Mouse (Mus musculus): Measurements from ENCODE around the gene Ifna13.

The Ifna13 gene

DNA sequence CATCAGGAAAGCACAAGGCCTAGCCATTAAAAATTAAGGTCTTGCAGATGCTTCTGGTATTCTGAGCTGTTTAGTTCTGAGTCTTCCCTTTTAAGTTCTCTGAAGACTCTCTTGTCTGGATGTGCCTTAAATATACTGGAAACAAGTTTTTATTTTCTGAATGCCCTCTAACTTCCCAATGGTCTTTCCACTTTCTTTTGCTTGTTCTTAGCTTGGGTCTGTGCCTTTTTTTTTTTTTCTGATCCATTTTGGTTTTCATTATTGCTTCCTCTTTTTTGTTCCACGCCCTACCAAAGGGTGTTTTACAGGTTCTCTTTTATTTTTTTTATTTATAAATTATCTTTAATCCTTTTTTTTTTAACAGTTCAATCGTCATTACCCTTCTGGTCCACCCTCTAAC is at the start of gene Ifna13:
Gene Ifna13, minus strand, starts transcription at position 101 of the 400 bp plus-strand sequence.
- no peak for DNase-seq

DNA sequence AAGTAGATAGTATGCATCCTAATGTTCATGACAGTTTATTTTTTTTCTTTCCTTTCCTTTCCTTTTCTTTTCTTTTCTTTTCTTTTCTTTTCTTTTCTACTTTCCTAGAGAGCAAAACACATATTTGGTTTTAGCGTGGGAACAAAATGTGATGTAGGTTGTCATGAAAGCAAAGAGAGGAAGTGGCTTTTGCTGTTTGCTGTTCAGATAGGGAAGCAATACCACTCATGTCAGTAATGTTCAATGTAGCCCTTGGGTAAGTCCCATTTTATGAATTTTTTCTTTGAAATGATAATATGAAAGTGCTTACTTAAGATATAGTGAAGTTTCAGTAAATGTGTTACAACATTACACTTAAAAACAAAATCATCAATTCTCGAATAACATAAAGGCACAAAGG is 49.1 kb upstream of the Ifna13 start:
- DNase-seq, result no peak

DNA sequence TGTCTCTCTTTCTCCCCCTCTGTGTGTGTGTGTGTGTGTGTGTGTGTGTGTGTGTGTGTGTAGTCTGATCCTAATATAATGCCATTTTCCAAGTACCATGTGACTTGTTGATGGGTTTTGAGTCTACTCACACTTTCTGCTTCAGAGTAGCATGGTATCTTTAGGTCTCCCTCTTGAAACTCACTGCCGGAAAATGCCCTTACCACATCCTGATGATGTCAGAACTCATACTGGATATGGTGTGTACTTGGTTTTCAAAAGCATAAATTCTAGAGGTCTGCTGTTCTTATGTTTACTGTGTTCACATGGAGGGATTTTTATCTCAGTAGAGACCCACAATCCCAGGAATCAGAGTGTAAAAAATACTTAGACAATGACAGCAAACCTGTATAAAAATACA is 48.3 kb upstream of the Ifna13 start:
- no peak for DNase-seq

GRCm38 (mm10) chr4:88691259-88691658 is 47.0 kb upstream of the Ifna13 start, which contains the start of gene Ifnab:
Gene Ifnab (minus strand): TSS chr4:88691359.
- DNase-seq, result no peak

DNA sequence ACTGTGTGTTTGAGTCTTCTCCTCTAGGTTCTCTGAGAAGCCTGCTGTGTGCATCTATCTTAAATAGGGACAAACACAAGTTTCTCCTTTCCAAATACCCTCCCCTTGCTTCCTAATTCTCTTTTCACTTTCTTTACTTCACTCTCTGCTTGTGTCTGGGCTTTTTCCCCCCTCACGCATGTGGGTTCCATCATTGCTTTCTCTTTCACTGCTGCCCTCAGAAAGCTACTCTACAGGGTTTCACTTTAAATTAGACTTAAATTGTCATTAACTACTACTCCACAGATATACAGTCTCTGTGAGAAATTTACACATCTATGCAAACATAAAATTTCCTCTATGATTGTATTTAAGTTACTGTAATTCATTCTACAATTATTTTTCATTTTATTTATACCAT is 39.6 kb upstream of the Ifna13 start, which contains the start of gene Ifna2:
Gene Ifna2, minus strand, starts transcription at position 101 of the 400 bp plus-strand sequence.
- no peak for DNase-seq

DNA sequence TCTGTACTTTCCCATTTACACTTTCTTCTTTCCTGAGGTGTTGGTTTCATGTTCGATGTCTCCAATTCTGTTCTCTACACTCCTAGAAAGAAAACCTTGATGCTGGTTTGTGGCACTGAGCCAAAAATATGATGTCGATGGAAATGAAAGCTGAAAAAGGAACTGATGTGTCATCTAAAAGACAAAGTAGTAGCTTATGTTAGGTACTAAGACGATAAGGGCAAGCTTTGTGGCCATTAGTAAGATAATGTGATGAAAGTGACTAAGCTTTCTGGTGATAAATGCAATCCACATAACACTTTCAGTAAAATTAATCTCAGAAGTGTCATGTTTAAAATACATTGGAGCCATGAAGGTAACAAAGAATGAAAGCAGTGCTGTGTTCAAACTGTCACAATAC is 37.1 kb upstream of the Ifna13 start:
- no peak for DNase-seq

DNA sequence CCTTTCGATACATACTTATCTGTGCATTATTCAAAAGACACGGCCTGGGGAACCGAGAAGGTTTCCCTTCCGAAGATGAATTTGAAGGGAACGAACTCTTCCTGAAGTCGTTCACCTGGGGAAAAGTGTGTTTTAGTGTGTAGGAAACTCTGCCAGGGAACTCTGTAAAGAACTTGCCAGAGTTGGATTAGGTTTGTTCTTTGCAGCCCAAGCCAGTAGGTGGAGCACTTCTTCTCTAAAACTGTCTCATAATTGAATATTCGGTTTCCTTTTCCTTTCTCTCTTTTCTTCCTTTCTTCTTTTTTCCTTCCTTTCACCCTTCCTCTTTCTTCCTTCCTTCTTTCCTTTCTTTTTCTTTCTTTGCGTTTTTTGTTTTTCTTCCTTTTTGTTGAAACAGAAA is 36.1 kb upstream of the Ifna13 start:
- peak in 1 of 2 experiments; percentile 29 for DNase-seq

GRCm38 (mm10) chr4:88676824-88677223 is 32.6 kb upstream of the Ifna13 start, which contains the start of gene Ifna16:
Gene Ifna16 (minus strand): TSS chr4:88676924.
- DNase-seq, result no peak

DNA sequence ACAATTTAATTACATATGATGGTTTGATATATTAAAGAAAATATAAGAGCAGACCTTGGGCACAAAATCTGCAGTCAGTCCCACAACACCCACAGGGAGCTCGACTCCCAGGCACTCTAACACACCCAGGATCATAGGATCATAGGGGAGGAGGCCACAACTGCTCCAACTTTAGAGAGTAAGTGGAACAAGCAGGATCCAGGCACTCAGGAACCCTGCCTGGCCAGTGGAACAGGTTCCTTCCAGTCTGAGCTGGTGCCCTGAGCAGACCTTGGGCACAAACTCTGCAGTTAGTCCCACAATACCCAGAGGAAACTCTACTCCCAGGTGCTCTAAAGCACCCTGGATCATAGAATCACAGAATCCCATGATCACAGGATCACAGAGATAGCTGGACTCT is 11.2 kb upstream of the Ifna13 start:
- no peak for DNase-seq

GRCm38 (mm10) chr4:88653644-88654043 is 9.4 kb upstream of the Ifna13 start:
- DNase-seq, result no peak

DNA sequence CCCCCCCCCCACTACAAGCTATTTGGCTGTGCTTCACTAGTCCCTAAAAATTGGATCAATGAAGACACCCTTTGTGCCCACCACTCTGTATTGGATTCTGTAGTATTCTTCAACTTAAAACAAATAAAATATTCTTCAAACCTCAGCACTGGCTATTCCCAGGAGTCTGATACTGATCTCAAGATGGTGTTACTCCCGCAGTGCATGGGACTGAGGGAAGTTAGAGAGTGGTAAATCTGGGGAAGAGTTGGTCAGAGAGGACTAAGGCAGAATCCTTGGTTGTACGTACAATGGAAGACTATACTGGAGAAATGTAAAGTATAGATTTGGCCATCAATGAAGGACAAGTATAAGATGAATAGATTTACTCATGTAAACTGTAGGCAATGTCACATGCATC is 1.7 kb downstream of the Ifna13 start:
- no peak for DNase-seq

DNA sequence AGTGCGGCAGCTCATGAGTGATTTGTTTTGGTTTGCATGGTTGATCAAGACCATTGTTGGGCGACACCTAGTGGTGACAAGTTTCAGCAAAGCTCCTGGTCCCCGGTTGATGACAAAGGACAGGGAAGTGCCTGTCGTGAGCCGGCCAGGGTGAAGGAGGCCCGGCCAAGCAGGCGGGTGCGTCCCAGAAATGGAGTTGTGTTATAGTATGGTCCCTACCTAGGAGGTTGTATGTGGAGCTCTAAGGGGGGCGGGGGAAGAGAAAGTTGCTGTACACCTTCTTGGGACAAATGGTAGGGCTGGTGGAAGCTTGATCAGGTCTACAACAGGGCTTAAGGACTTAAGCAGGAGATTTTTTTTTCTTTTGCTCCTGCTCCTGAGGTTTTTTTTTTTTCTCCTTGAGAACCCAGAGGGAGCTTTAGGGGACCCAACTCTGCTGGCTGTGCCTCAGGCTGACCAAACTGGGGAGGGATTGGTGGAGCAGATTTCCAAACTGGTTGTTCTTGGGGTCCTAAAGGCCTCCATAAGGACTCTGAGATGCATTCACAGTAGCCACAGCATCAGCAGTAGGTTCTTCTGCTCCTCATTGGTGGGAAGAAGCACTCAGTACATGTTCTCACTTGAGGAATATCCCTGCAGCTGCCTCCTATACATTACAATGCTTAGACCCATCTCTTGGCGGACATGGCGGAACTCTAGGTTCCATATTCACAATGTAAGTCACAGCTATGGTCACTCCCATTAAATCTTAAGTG is 3.0 kb downstream of the Ifna13 start:
- peak; percentile 93 to 95 for DNase-seq

DNA sequence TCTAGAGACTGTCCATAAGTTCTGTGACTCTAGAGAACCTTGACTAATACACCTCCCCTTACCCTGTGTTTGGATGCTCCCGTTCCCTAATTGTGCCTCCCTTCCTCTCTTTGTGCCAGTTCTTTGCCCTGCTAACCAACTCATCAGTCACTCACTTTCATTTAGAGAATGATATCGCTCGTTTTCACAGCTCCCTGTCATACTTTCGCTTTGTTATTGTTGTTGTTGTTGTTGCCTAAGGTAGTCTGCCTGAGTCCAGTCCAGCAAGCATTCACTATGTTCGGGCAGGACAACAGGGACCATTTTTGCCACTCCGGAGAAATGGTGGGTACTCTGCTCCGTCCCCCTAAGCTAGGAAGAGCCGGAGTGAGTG is 3.6 kb downstream of the Ifna13 start:
- DNase-seq, result no peak

DNA sequence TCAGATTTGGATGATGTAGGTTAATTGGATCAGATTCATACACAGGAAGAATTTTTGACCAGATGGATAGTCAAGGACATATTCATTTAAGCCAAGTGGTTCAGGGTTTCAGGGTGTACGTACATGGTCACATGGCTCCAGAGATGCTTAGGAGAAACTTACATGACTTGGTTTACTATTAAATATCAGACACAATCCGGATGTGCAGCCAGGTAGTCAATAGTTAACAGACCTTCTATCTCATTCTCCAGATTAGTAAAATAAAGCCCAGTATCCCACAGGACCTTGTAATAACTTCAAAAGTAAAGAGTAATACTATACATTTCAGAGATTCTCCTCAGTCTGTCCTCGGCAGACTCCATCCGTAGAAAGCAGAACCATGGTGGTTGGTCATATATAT is 9.9 kb downstream of the Ifna13 start, which contains the start of gene C87499:
Gene C87499, minus strand, starts transcription at position 101 of the 400 bp plus-strand sequence.
- DNase-seq, result no peak

- no peak for DNase-seq
Measured at GRCm38 (mm10) chr4:88603276-88603675, 41.0 kb downstream of the Ifna13 start, which contains the start of gene Ifna12. Gene Ifna12 (minus strand): TSS chr4:88603376.

Data from cerebellum, postnatal 25 days (tissue).